Mouse (Mus musculus): ENCODE data around the gene Gm28044.
"Not testable (repeated sequence)": the region's sequence is repeated elsewhere in the genome, so short reads cannot be mapped to it uniquely, and the experiment has no call there.

The Gm28044 gene

GRCm38 (mm10) chr13:67360131-67360744, at the start of gene Gm28044, which contains the start of gene Zfp953:
Gene Gm28044 (minus strand): TSS chr13:67360536.
Gene Zfp953 (minus strand): TSS chr13:67360605.
- peak; percentile 74 to 84 for DNase-seq (ENCODE audit: low spot score in 2 of 2)

DNA sequence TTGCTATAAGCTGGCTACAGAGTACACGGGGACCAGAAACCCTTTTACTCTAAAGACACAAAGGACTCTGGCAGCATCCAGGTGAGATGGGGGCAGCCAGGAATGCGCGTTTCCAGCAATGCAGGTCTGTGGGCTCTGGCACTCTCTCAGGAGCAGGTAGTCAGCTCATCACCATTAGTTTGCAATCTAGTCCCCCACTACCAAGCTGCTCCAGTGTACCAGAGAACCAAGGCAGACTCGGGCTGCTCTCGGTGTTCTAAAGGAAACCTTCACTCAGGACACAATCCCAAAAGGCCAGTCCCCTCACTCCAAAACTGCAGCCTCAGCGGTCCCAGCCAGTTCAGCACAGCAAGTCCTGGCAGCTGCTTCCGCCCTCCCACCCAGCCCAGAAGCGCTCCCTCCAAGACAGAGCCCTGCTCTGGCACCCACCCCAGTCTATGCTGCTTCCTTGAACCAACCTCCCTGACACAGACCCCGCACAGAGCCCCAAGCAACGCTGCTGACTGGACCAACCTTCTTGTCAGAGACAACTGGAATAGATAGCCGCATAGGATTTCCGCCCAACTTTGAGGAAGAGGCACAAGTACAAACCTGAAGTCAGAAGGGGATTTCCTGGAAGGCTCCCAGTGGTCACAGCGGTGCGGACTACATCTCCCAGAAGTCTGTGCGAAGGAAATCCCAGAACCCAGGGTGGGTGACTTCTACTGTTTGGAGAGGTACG, 39.0 kb upstream of the Gm28044 start, which contains the start of gene Zfp429:
Gene Zfp429, minus strand, starts transcription at position 637 of the 721 bp plus-strand sequence.
- DNase-seq (ENCODE audit: low spot score in 2 of 2), result peak in 1 of 2 experiments; percentile 58

GRCm38 (mm10) chr13:67376255-67376654, 15.9 kb upstream of the Gm28044 start:
- DNase-seq (ENCODE audit: low spot score in 2 of 2), result not testable (repeated sequence)

GRCm38 (mm10) chr13:67375050-67375911, 14.9 kb upstream of the Gm28044 start, which contains the start of the genes Gm28041 and Zfp456:
Gene Gm28041 (minus strand): TSS chr13:67375733.
Gene Zfp456 (minus strand): TSS chr13:67375810.
- peak in 1 of 2 experiments; percentile 36 for DNase-seq (ENCODE audit: low spot score in 2 of 2)

GRCm38 (mm10) chr13:67351854-67352253, 8.5 kb downstream of the Gm28044 start:
- no peak for DNase-seq (ENCODE audit: low spot score in 2 of 2)

DNA sequence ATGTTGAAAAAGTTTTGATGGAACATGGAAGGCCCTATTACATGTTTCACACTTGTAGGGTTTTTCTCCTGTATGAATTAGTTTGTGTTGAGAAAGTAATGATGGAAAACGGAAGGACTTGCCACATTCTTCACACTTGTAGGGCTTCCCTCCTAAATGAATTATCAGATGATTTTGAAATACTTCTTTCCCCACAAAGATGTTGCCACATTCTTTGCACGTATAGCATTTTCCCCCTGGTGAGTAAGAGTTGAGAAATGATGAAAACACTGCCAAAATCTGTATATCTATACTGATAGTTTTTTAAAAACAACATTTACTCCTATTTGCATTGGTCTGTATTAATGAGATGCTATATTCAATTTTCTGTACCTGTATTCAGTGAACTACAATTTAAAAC, 16.9 kb downstream of the Gm28044 start:
- no peak for DNase-seq (ENCODE audit: low spot score in 2 of 2)

GRCm38 (mm10) chr13:67332877-67333276, 27.5 kb downstream of the Gm28044 start:
- no peak for DNase-seq (ENCODE audit: low spot score in 2 of 2)

GRCm38 (mm10) chr13:67332019-67332724, 28.2 kb downstream of the Gm28044 start, which contains the start of gene Zfp595:
Gene Zfp595 (minus strand): TSS chr13:67332570.
- DNase-seq (ENCODE audit: low spot score in 2 of 2), result peak; percentile 70 to 75

DNA sequence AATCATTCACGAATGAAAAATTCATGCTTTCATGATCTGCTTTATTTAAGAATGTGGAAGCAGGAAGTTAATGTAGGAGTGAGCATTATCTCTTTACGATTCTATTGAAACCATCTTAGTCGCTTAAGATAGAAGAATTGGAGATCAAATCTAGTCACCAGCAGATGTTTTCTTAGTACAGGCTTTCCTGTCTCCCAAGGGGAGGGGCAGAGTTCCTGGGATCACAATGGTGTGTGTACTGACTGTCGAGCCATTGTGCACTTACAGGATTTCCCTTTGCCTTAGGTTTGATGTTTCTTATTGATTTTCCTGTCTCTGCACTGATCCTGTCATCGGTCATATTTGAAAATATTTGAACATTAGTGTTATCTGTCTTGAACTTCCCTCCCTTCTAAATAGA, 53.6 kb downstream of the Gm28044 start:
- no peak for DNase-seq (ENCODE audit: low spot score in 2 of 2)

DNA sequence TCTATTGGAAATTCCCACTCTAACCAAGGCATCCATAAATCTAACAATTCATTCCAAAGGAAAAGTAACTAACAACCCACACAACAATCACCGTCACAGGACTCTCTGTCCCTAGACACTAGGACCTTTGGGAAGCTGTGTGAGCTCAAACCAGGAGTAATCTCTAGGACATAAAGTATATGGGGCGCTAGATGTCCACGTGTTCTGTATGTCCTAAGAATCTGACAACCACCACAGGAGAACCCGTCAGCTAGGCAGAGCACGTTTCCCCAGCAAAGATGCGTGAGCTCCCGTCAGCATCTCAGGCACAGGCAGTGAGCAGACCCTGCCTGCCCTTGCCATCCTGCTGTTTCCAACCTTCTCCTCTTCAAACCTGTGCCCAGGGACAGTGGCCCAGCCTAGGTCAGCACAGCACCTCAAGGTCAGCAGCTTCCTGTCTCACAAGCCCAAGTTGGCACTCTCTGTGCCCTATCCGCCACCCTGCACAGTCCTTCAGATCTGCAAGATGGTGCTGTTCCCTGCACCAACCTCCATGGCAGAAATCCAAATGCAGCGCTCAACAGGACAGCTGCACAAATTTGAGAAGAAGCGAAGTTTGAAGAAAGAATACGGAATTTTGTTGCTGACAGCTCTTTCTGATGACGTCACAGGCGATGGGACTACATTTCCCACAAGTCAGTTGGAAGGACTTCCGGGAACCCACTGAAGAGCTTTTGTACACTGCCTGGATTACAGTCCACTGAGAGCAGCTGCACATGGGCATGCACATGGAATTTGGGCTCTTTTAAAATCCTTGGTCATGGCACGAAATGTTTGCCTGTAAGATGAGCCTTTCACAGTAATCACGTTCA, 54.3 kb downstream of the Gm28044 start, which contains the start of gene Zfp457:
Gene Zfp457, minus strand, starts transcription at position 664 of the 851 bp plus-strand sequence.
- peak; percentile 72 to 79 for DNase-seq (ENCODE audit: low spot score in 2 of 2)

DNA sequence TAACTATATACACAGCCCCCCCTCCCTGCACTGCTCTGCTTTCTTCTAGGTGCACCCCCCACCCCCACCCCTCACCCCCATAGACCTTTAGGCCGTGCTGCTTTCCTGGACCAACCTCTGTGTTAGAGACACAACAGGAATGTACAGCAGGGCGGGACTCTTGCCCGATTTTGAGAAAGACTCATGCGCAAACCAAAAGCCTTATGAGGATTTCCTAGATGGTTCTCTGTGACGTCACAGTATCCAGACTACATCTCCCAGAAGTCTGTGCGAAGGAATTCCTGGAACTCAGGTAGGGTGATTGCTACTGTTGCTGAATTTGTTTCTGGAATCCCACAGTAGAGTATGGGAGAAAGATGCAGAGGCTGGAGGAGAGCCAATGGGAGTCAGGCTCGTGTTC, 82.0 kb downstream of the Gm28044 start, which contains the start of gene Zfp458:
Gene Zfp458, minus strand, starts transcription at position 153 of the 400 bp plus-strand sequence.
- no peak for DNase-seq (ENCODE audit: low spot score in 2 of 2)

- not testable (repeated sequence) for DNase-seq (ENCODE audit: low spot score in 2 of 2)
Observed at GRCm38 (mm10) chr13:67269383-67270065, 90.8 kb downstream of the Gm28044 start.

DNA sequence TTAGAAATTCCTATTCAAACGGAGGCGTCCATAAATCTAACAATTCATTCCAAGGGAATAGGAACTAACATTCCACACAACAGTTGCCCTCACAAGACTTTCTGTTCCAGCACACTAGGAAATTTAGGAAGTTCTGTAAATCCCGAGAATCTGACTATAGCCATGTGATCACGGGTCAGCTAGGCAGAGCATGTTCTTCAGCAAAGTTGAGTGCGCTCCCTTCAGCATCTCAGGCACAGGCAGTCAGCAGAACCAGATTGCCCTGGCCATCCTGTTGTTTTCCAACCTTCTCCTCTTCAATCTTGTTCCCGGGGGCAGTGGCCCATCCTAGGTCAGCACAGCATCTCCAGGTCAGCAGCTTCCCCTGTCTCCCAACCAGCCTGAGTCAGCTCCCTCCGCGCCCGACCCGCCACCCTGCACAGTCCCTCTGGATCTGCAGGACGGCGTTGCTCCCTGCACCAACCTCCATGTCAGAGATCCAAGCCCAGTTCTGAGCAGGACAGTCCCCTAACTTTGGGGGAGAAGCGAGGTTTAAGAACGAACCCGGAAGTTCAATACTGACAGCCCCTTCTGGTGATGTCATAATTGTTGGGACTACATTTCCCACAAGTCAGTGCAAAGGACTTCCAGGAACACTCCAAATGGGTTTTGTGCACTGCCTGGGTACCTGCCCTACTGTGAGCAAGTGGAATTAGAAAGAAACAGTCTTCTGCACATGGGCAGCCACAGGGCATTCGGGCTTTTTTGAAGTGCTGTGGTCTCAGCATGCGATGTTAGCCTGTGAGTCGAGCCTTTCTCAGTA, 91.6 kb downstream of the Gm28044 start:
- DNase-seq (ENCODE audit: low spot score in 2 of 2), result peak in 1 of 2 experiments; percentile 37
